Mouse (Mus musculus) heart, postnatal 0 days (tissue): ENCODE data around the gene 9230104L09Rik. TPM values are rescaled to one million over a fixed set of nuclear protein-coding genes. Genes with fewer than 3 reads are reported as not detected.
A peak's percentile ranks its signal among the peaks of the same experiment; 100 is the strongest.

ENCODE experiments used
- ATAC-seq: fragments of 200-750 bp; cut with Nextera tagmentation; 2 replicates; pipeline ENCODE4 v1.8.0; 2017; ENCODE audit warnings: low read depth, moderate number of reproducible peaks, moderate library complexity; ENCODE audit not compliant: insufficient read depth
- DNase-seq: peaks from one replicate; pipeline ENCODE4 v3.0.0-alpha.2; 2016; ENCODE audit warnings: low spot score
- H3K27ac ChIP-seq: fragments of 300-500 bp; sonication (generic); 2 replicates; pipeline ENCODE4 v1.5.1; 2014; ENCODE audit warnings: low read depth, mild to moderate bottlenecking
- H3K27me3 ChIP-seq: fragments of 300-500 bp; sonication (generic); 2 replicates; pipeline ENCODE4 v1.6.1; 2014; ENCODE audit warnings: low read length, mixed read lengths; ENCODE audit not compliant: control insufficient read depth, insufficient read depth
- H3K36me3 ChIP-seq: fragments of 300-500 bp; sonication (generic); replicated peaks from 2 replicates; pipeline ENCODE4 v1.6.1; 2014; ENCODE audit warnings: low read length, mixed read lengths; ENCODE audit not compliant: control insufficient read depth, insufficient read depth
- H3K4me1 ChIP-seq: fragments of 300-500 bp; sonication (generic); 2 replicates; pipeline ENCODE4 v1.6.1; 2014; ENCODE audit warnings: antibody characterized with exemption; ENCODE audit not compliant: control insufficient read depth, insufficient read depth
- H3K4me2 ChIP-seq: fragments of 300-500 bp; sonication (generic); 2 replicates; pipeline ENCODE4 v1.6.1; 2014; ENCODE audit warnings: low read depth, mild to moderate bottlenecking, low read length, moderate library complexity
- H3K4me3 ChIP-seq: fragments of 300-500 bp; sonication (generic); 2 replicates; pipeline ENCODE4 v1.5.1; 2014; ENCODE audit warnings: low read depth, low read length
- H3K9ac ChIP-seq: fragments of 300-500 bp; sonication (generic); replicated peaks from 2 replicates; pipeline ENCODE4 v1.6.1; 2014; ENCODE audit warnings: low read depth, low read length, mixed read lengths
- H3K9me3 ChIP-seq: fragments of 300-500 bp; sonication (generic); replicated peaks from 2 replicates; pipeline ENCODE4 v1.6.1; 2016; ENCODE audit warnings: low read length; ENCODE audit not compliant: control insufficient read depth
- CTCF ChIP-seq: IDR thresholded peaks from 2 replicates; pipeline ENCODE4 v1.5.1; 2016; ENCODE audit warnings: antibody characterized with exemption, control low read depth, low read depth
- EP300 ChIP-seq: IDR thresholded peaks from 2 replicates; pipeline ENCODE4 v1.6.1; 2016; ENCODE audit warnings: antibody characterized with exemption, low read depth
- WGBS: fragments of 180-500 bp; shearing (Covaris S2); extraction: QIAGEN DNeasy Blood & Tissue Kit; methylation state at CpG from one replicate; pipeline ENCODE4 v1.1.7; 2014; 5-methylcytosine and 5-hydroxymethylcytosine counted together
- polyA plus RNA-seq: library from polyadenylated mRNA; unstranded; fragments of >200 nt; fragmentation: Nextera tagmentation; extraction: Ambion mirVana; gene quantifications from 2 replicates; pipeline ENCODE4 v1.2.1, GENCODE M21; 2015
- total RNA-seq: library from RNA; depleted of rRNA; stranded (reverse); fragments of >200 nt; gene quantifications from 2 replicates; pipeline ENCODE4 v1.2.3, GENCODE M21; 2014; ENCODE audit warnings: low replicate concordance

The 9230104L09Rik gene
- total and polyA plus RNA-seq, 2 experiments from 2014 or later: 0.98 TPM; not detected in 1

- peaks cover 42% of the 10 kb centered on the region for H3K4me1 ChIP-seq
These were observed 13.8 kb upstream of the 9230104L09Rik start for GRCm38 (mm10) chr2:148878641-148879130.

GRCm38 (mm10) chr2:148877016-148877770 lies 12.4 kb upstream of the 9230104L09Rik start:
- WGBS: 25% methylated on average over 3 of the region's 3 CpGs
- DNase-seq: no peak
- no peak for TF ChIP-seq CTCF
- TF ChIP-seq EP300: no peak
- no peak overlapping the region for H3K4me3 ChIP-seq
- peaks cover 57% of the 10 kb centered on the region for H3K4me1 ChIP-seq
- no peak for ATAC-seq
- H3K27ac ChIP-seq: peak overlapping the region; percentile 40
- H3K36me3 ChIP-seq: peaks cover 8% of the 10 kb centered on the region
- no peaks in the 10 kb centered on the region for H3K9me3 ChIP-seq
- no peak overlapping the region for H3K4me2 ChIP-seq
- H3K27me3 ChIP-seq: no peaks in the 10 kb centered on the region
- no peak overlapping the region for H3K9ac ChIP-seq

More at GRCm38 (mm10) chr2:148878641-148879130, 13.8 kb upstream of the 9230104L09Rik start:
- H3K4me2 ChIP-seq: no peak overlapping the region
- no peaks in the 10 kb centered on the region for H3K36me3 ChIP-seq
- H3K9ac ChIP-seq: no peak overlapping the region
- ATAC-seq: no peak
- H3K4me3 ChIP-seq: no peak overlapping the region
- WGBS: 0% methylated on average over 2 of the region's 2 CpGs
- H3K9me3 ChIP-seq: no peaks in the 10 kb centered on the region
- H3K27ac ChIP-seq: peak overlapping the region; percentile 64
- peak; percentile 30 for DNase-seq
- no peak for TF ChIP-seq EP300
- TF ChIP-seq CTCF: no peak
- H3K27me3 ChIP-seq: no peaks in the 10 kb centered on the region

- Histone ChIP-seq H3K4me3 (peak within 1 kb of the TSS; percentile 98), H3K9me3 (no peaks in the 10 kb centered on the region), H3K36me3 (peaks cover 22% of the 10 kb centered on the region), H3K4me2 (peak within 1 kb of the TSS; percentile 91), H3K9ac (peak within 1 kb of the TSS; percentile 91), H3K27ac (peak within 1 kb of the TSS; percentile 97), H3K4me1 (peaks cover 60% of the 10 kb centered on the region), H3K27me3 (no peaks in the 10 kb centered on the region)
- TF ChIP-seq EP300 (peak; percentile 78; the same call in 1 of the 2 replicates), CTCF (peak; percentile 43)
- DNase-seq: peak; percentile 97
- under 1% methylated on average over 19 of the region's 19 CpGs for WGBS
- peak; percentile 95 for ATAC-seq
These were observed 10.5 kb upstream of the 9230104L09Rik start, which contains the start of gene Cst3 for GRCm38 (mm10) chr2:148875335-148875811. Gene Cst3 (minus strand): TSS chr2:148875692.

GRCm38 (mm10) chr2:148874617-148875334 lies 9.9 kb upstream of the 9230104L09Rik start:
- peaks cover 60% of the 10 kb centered on the region for H3K4me1 ChIP-seq
- no peaks in the 10 kb centered on the region for H3K27me3 ChIP-seq
- no peak for TF ChIP-seq EP300
- TF ChIP-seq CTCF: no peak
- H3K4me3 ChIP-seq: peak overlapping the region; percentile 98
- H3K9me3 ChIP-seq: no peaks in the 10 kb centered on the region
- peak overlapping the region; percentile 97 for H3K27ac ChIP-seq
- under 1% methylated on average over 34 of the region's 34 CpGs for WGBS
- peak; percentile 29 for ATAC-seq
- peaks cover 22% of the 10 kb centered on the region for H3K36me3 ChIP-seq
- peak; percentile 27 for DNase-seq
- H3K4me2 ChIP-seq: peak overlapping the region; percentile 91
- H3K9ac ChIP-seq: peak overlapping the region; percentile 91

GRCm38 (mm10) chr2:148874224-148874616 lies 9.4 kb upstream of the 9230104L09Rik start:
- whole genome bisulfite sequencing: 17% methylated on average over 3 of the region's 3 CpGs
- peaks cover 57% of the 10 kb centered on the region for H3K4me1 ChIP-seq

More at GRCm38 (mm10) chr2:148874224-148874616, 9.4 kb upstream of the 9230104L09Rik start:
- Histone ChIP-seq H3K36me3 (peaks cover 22% of the 10 kb centered on the region), H3K27me3 (no peaks in the 10 kb centered on the region), H3K4me3 (peak overlapping the region; percentile 98), H3K9ac (peak overlapping the region; percentile 91), H3K4me2 (peak overlapping the region; percentile 91), H3K9me3 (no peaks in the 10 kb centered on the region), H3K27ac (peak overlapping the region; percentile 97)
- ATAC-seq: no peak
- no peak for TF ChIP-seq EP300
- no peak for TF ChIP-seq CTCF
- no peak for DNase-seq
